Mouse (Mus musculus) cerebellum, adult 9-10 months (tissue): ENCODE measurements around the gene 2410002F23Rik.
"Not testable (repeated sequence)": the region's sequence is repeated elsewhere in the genome, so short reads cannot be mapped to it uniquely, and the experiment has no call there.

Experiments
- DNase-seq: peaks from one replicate; pipeline ENCODE4 v3.0.0; 2022

2410002F23Rik gene

DNA sequence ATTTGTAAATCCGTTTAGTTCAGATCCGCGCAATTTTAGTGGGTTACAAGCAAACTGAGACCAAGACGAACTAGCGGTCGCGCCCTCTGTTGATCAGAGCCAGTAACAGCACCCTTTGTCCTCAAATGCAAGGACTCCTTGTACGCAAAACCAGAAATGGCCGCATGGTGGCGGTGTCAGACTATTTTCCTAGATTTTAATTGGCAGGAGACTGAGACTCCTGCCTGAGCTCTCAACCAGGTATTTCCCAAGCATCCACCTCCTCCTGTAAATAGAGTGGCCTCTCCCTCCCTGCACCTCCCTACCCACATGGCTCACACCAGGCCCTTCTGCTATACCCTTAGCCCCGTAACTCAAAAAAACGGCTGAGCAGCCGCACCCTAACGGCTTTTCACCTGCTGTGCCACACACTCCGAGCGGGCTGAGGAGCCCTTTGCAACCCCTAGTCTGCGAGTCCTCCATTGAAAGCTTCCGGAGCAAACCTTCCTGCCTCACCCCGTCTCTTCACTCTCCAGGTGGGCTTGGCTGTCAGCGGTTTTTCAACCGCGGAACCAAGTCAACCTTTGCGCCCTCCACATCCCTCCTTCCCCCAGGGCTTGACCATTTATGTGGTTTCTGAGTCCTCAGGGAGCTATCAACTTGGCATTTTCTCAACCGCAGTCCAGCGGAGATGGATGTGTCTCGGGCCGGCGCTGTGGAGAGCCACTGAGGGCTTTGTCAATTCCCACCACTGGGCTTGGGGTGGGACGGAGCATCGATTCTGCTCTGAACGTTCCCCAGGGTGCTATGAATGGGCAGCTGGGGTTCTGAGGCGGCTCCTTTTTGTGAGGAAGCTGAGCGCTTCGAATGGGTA is 16.5 kb downstream of the 2410002F23Rik start:
- peak; percentile 99 for DNase-seq

- DNase-seq, result no peak
Measured at GRCm38 (mm10) chr7:44268117-44268516, 21.6 kb downstream of the 2410002F23Rik start.

DNA sequence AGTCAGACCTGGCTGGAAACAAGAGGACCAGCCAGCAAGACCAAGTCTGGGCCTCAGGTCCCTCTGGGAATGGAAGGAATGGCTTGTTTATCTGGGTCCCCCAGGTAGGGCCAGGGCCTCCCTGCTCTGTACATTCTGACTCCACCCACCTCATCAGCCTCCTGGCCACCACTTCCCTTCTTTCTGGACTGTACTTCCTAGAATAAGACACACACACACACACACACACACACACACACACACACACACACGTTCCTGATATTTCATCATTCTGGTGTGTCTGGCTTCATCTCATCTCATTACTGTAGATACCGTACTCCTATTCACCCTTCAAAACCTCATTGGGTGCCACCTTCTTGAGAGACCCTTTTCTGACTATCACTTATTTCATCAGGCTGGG is 22.9 kb downstream of the 2410002F23Rik start:
- no peak for DNase-seq

DNA sequence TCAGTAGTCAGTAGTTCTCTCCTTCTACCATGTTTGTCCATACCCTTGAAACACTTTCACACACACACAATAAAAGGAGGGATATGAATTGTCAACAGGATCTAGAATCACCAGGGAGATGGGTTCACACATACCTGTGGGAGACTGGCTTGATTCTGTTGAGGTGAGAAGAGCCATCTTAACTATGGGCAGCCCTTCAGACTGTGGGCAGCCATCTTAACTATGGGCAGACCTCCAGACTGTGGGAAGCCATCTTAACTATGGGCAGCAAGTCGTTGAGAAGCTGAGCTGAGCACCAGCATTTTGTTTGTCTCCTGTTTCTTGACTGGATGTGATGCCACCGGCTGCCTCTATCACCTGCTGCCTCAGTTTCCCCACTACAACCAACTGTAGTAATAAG is 24.8 kb downstream of the 2410002F23Rik start:
- DNase-seq, result no peak

GRCm38 (mm10) chr7:44272546-44272945 is 26.0 kb downstream of the 2410002F23Rik start:
- DNase-seq, result no peak

GRCm38 (mm10) chr7:44273446-44273845 is 26.9 kb downstream of the 2410002F23Rik start:
- DNase-seq, result no peak

DNA sequence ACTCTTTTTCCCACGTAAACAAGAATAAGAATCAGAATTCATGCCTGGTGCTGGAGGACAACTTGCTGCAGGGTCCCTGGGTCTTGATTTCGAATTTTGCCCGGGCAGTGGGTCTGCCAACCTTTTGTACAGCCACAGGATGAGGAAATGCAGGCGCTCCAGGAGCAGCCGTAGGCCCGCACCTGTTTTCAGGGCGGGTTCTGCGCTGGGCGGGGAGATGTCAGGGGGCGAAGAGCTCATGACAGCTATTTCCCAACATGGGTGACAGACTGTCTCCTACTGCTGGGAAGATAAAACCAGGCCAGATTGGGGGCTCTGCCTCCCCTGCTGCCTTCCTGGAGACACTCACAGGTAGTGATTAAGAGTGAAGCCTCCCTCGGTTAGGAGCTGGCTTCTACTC is 27.6 kb downstream of the 2410002F23Rik start:
- no peak for DNase-seq

- no peak for DNase-seq
Measured at GRCm38 (mm10) chr7:44275546-44275945, 29.0 kb downstream of the 2410002F23Rik start.

DNA sequence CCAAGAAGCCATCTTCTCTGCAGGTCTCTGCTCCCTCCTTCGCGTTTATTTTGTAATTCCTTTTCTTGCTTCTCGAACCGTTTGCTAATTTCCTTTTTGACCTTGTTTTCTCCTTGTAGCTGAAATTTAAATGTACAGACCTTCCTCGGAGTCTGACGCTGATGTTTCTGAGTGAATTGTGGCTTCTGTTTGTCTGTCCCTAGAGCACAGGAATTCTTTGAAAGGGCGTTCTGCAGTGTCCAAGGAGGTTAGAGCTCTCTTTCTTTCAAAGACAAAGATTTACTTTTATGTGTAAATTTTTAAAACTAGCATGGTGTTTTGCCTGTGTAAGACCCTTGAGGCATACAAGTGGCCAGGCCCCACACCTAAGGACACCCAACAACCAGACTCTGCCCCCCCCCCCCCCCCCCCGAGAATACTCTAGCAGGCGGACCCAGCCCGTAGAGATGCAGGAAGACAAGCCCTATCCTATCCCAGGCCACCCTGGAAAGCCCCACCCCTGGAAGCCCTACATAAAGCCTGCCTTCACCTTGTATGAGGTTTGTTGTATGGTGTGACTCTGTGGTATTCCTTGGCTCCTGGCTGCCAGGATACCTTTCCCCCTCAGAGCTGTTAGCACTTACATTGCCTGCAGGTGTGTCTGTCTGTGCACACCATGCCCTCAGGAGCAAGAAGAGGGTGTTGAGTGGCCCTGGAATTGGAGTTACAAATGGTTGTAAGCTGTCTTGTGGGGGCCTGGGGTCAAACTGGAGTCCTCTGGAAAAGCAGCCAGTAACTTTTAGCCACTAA is 30.1 kb downstream of the 2410002F23Rik start:
- DNase-seq, result no peak

DNA sequence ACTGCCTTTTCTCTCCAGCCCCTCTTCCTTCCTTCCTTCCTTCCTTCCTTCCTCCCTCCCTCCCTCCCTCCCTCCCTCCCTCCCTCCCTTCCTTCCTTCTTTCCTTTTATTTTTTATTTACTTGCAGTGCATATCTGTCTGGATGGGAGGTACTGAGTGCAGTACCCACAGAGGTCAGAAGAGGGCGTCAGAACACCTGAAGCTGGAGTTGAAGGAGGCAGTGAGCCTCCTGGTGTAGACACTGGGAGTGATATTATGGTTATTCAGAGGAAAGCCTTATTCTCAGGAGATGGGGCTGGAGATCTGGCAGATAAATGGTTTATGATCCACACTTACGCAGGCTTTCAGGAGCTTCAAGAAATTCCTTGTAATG is 30.7 kb downstream of the 2410002F23Rik start:
- peak; percentile 82 for DNase-seq

DNA sequence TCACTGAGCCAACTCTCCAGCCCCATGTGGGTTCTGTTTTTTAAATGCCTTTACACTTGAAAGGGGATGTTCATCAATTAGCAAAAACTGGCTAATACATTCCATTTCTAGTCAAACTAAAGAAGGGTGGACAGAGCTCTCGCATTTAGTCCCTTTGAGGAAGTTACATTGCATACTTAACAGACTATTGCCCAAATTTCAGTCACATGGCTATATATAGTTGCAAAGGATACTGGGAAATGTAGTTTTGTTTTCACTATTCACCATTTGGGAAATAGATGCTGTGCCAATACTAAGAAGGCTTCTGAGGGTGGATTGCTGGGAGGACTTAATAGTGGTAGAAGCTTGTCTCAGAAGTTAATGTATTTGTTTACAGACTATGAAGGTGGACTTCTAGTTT is 34.4 kb downstream of the 2410002F23Rik start:
- DNase-seq, result no peak

DNA sequence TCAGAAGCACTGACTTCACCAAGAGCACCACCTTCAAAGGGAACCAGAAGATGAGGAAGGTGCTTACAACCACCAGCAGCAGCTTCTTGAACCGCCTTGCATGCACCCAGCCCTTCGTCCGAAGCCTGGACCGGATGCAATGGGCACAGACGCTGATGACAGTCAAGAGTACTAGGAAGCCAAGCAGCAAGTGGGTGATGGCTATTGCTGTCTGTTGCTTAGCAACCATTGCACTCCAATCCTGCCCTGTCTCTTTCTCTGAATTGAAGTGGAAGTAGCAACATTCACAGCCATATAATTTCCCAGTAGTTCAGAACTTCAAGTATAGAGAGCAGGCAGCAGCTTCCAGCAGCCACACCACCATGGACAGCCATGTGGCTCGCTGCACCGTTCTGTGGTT is 35.1 kb downstream of the 2410002F23Rik start:
- no peak for DNase-seq

- no peak for DNase-seq
Measured at GRCm38 (mm10) chr7:44287760-44288159, 41.2 kb downstream of the 2410002F23Rik start.

GRCm38 (mm10) chr7:44290986-44291385 is 44.5 kb downstream of the 2410002F23Rik start:
- no peak for DNase-seq

- no peak for DNase-seq
Measured at GRCm38 (mm10) chr7:44291418-44291817, 44.9 kb downstream of the 2410002F23Rik start.

- not testable (repeated sequence) for DNase-seq
Measured at GRCm38 (mm10) chr7:44297501-44297900, 51.0 kb downstream of the 2410002F23Rik start.
